Mouse (Mus musculus) lung, postnatal 0 days (tissue): ENCODE data around the gene Olfr554. TPM values are rescaled to one million over a fixed set of nuclear protein-coding genes. Genes with fewer than 3 reads are reported as not detected.

Experiments used
- ATAC-seq: fragments of 200-750 bp; cut with Nextera tagmentation; 2 replicates; pipeline ENCODE4 v1.8.0; 2017; ENCODE audit warnings: moderate library complexity
- DNase-seq: peaks from one replicate; pipeline ENCODE4 v3.0.0-alpha.2; 2016; ENCODE audit warnings: low spot score
- H3K27ac ChIP-seq: fragments of 300-500 bp; sonication (generic); 2 replicates; pipeline ENCODE4 v1.5.1; 2014; ENCODE audit warnings: antibody characterized with exemption, mild to moderate bottlenecking, low read length, mixed read lengths
- H3K27me3 ChIP-seq: fragments of 300-500 bp; sonication (generic); replicated peaks from 2 replicates; pipeline ENCODE4 v1.6.1; 2014; ENCODE audit warnings: low read length, mixed read lengths; ENCODE audit not compliant: insufficient read depth
- H3K36me3 ChIP-seq: fragments of 300-500 bp; sonication (generic); 2 replicates; pipeline ENCODE4 v1.6.1; 2014; ENCODE audit warnings: low read length, mixed read lengths; ENCODE audit not compliant: insufficient read depth
- H3K4me1 ChIP-seq: fragments of 300-500 bp; sonication (generic); 2 replicates; pipeline ENCODE4 v1.6.1; 2014; ENCODE audit warnings: antibody characterized with exemption, low read depth, low read length, mixed read lengths; ENCODE audit not compliant: insufficient read depth
- H3K4me2 ChIP-seq: fragments of 300-500 bp; sonication (generic); replicated peaks from 2 replicates; pipeline ENCODE4 v1.6.1; 2014; ENCODE audit warnings: low read depth, mild to moderate bottlenecking, low read length, moderate library complexity, mixed read lengths
- H3K4me3 ChIP-seq: fragments of 300-500 bp; sonication (generic); 2 replicates; pipeline ENCODE4 v1.5.1; 2014; ENCODE audit warnings: low read depth, low read length
- H3K9ac ChIP-seq: fragments of 300-500 bp; sonication (generic); replicated peaks from 2 replicates; pipeline ENCODE4 v1.6.1; 2014; ENCODE audit warnings: low read depth, mild to moderate bottlenecking
- H3K9me3 ChIP-seq: fragments of 300-500 bp; sonication (generic); 2 replicates; pipeline ENCODE4 v1.6.1; 2016; ENCODE audit warnings: low read length, mixed read lengths
- CTCF ChIP-seq: IDR thresholded peaks from 2 replicates; pipeline ENCODE4 v1.5.1; 2016; ENCODE audit warnings: antibody characterized with exemption, mild to moderate bottlenecking
- EP300 ChIP-seq: IDR thresholded peaks from 2 replicates; pipeline ENCODE4 v1.6.1; 2016; ENCODE audit warnings: antibody characterized with exemption, mild to moderate bottlenecking, control low read depth
- WGBS: fragments of 180-500 bp; shearing (Covaris S2); extraction: QIAGEN DNeasy Blood & Tissue Kit; methylation state at CpG from one replicate; pipeline ENCODE4 v1.1.7; 2014; 5-methylcytosine and 5-hydroxymethylcytosine counted together
- polyA plus RNA-seq: library from polyadenylated mRNA; unstranded; fragments of >200 nt; fragmentation: Nextera tagmentation; extraction: Ambion mirVana; gene quantifications from 2 replicates; pipeline ENCODE4 v1.2.1, GENCODE M21; 2015

The Olfr554 gene
- polyA plus RNA-seq, 1 experiment from 2014 or later: not detected

DNA sequence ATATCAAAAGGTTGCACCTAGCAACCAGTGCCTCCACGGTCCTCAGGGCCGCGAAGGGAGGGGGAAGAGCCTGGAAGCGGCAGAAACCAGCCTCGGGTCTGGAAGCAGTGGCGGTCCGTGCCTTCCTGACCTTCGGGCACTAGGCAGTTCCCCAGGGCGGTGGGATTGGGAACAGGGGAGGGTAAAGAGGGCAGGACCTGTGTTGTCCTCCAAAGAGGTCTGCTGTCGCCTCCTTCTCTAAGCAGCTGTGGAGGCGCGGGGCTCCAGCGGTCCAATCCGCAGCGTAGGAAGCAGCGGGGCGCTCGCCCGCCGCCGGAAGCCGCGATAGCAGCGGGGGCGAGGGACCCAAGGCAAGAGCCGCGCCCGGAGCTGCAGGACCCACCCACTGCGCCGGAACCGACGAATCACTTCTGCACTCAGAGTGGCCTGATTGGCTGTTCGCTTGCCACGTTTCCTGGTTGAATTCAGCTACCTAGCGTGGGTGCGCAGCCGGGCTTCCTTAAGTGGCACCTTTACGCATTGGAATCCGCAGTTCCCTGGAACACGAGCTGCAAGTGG, 48.8 kb downstream of the Olfr554 start, which contains the start of gene Trim68:
Gene Trim68, minus strand, starts transcription at position 384 of the 558 bp plus-strand sequence.
- DNase-seq (peak; percentile 97), ATAC-seq (peak; percentile 100)
- TF ChIP-seq CTCF: no peak
- TF ChIP-seq EP300: no peak
- WGBS: under 1% methylated on average over 40 of the region's 40 CpGs
- H3K4me1 ChIP-seq: no peaks in the 10 kb centered on the region
- no peaks in the 10 kb centered on the region for H3K36me3 ChIP-seq
- H3K27ac ChIP-seq: peak within 1 kb of the TSS; percentile 57
- H3K9me3 ChIP-seq: no peaks in the 10 kb centered on the region
- peak within 1 kb of the TSS; percentile 58 for H3K4me2 ChIP-seq
- H3K4me3 ChIP-seq: peak within 1 kb of the TSS; percentile 47
- H3K9ac ChIP-seq: peak within 1 kb of the TSS; percentile 33
- H3K27me3 ChIP-seq: no peaks in the 10 kb centered on the region

Other genes with a start within 250 kb of the Olfr554 start
- 20.7 and 25.2 TPM in 2 replicates for gene Rrm1, start 196.7 kb upstream of the Olfr554 start, polyA plus RNA-seq
- not detected in 2 replicates for gene Olfr543, start 156.8 kb upstream of the Olfr554 start, polyA plus RNA-seq
- gene Olfr544, start 150.1 kb upstream of the Olfr554 start, polyA plus RNA-seq: not detected in 2 replicates
- gene Olfr545, start 138.9 kb upstream of the Olfr554 start, polyA plus RNA-seq: not detected in 2 replicates
- not detected in 2 replicates for gene Olfr547, start 103.7 kb upstream of the Olfr554 start, polyA plus RNA-seq
- gene Olfr548-ps1, start 97.5 kb upstream of the Olfr554 start, polyA plus RNA-seq: not detected in 2 replicates
- not detected in 2 replicates for gene Olfr549, start 88.6 kb upstream of the Olfr554 start, polyA plus RNA-seq
- gene Trim21, start 72.9 kb upstream of the Olfr554 start, polyA plus RNA-seq: 0.76 and 0.80 TPM in 2 replicates
- gene Olfr550, start 67.0 kb upstream of the Olfr554 start, polyA plus RNA-seq: 0.21 TPM in 2 replicates
- not detected in 2 replicates for gene Olfr551, start 46.5 kb upstream of the Olfr554 start, polyA plus RNA-seq
- gene Olfr552, start 40.7 kb upstream of the Olfr554 start, polyA plus RNA-seq: not detected in 2 replicates
- gene Olfr553, start 20.2 kb upstream of the Olfr554 start, polyA plus RNA-seq: not detected in 2 replicates
- not detected in 2 replicates for gene Olfr555, start 20.4 kb downstream of the Olfr554 start, polyA plus RNA-seq
- gene Olfr556, start 26.5 kb downstream of the Olfr554 start, polyA plus RNA-seq: not detected in 2 replicates
- gene Trim68, start 48.9 kb downstream of the Olfr554 start, polyA plus RNA-seq: 11.6 and 13.2 TPM in 2 replicates
- gene Olfr557, start 57.5 kb downstream of the Olfr554 start, polyA plus RNA-seq: not detected in 2 replicates
- 0.13 and 0.16 TPM in 2 replicates for gene Olfr558, start 63.8 kb downstream of the Olfr554 start, polyA plus RNA-seq
- gene Olfr33, start 80.6 kb downstream of the Olfr554 start, polyA plus RNA-seq: not detected in 2 replicates
- not detected in 2 replicates for gene Olfr559, start 89.1 kb downstream of the Olfr554 start, polyA plus RNA-seq
- gene Olfr560, start 120.9 kb downstream of the Olfr554 start, polyA plus RNA-seq: not detected in 2 replicates
- gene Olfr78, start 121.0 kb downstream of the Olfr554 start, polyA plus RNA-seq: 0.04 and 0.12 TPM in 2 replicates
- not detected in 2 replicates for gene Olfr561, start 132.8 kb downstream of the Olfr554 start, polyA plus RNA-seq
- not detected in 2 replicates for gene Olfr564, start 165.0 kb downstream of the Olfr554 start, polyA plus RNA-seq
- not detected in 2 replicates for gene Olfr566, start 220.3 kb downstream of the Olfr554 start, polyA plus RNA-seq
- not detected in 2 replicates for gene Olfr568, start 238.7 kb downstream of the Olfr554 start, polyA plus RNA-seq